Mouse (Mus musculus): ENCODE results near the gene Farp1.

DNA sequence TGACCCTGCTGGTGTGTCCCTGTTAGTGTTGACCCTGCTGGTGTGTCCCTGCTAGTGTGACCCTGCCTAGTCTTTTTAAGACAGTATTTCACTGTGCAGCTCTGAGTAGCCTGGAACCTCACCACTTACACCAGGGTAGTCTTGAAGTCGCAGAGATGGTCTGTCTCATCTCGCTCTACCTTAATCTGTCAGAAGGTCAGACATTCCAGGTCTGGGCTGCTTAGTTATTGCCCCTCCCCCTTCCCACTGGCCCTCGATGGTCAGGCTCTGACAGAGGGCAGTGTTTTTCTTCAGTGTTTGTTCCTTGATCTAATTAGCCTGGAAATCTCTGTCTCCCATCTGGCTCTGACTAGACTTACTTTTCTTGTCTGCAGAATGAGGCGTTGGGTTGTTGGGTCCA lies 71.9 kb downstream of the Farp1 start:
- TF ChIP-seq POLR2A (IDR thresholded peaks at IDR 0.05; ENCODE audit: low read depth, low read length): no peak
- no peak for TF ChIP-seq CTCF (conservative IDR thresholded peaks at IDR 0.05; ENCODE audit: insufficient read depth, insufficient read length, low read depth, low read length)
